Mouse (Mus musculus) heart, adult 2 months (tissue): ENCODE measurements around the gene Cfap77.

Experiments used
- CTCF ChIP-seq: fragments of 200-600 bp; IDR thresholded peaks from 2 replicates; pipeline ENCODE4 v1.8.1; 2022; ENCODE audit warnings: antibody characterized with exemption, mild to moderate bottlenecking, moderate library complexity
- POLR2A ChIP-seq: fragments of 200-500 bp; IDR thresholded peaks from 2 replicates; pipeline ENCODE4 v1.6.1; 2011; ENCODE audit warnings: mild to moderate bottlenecking, low read depth, low read length, control low read depth; ENCODE audit not compliant: insufficient read depth

DNA sequence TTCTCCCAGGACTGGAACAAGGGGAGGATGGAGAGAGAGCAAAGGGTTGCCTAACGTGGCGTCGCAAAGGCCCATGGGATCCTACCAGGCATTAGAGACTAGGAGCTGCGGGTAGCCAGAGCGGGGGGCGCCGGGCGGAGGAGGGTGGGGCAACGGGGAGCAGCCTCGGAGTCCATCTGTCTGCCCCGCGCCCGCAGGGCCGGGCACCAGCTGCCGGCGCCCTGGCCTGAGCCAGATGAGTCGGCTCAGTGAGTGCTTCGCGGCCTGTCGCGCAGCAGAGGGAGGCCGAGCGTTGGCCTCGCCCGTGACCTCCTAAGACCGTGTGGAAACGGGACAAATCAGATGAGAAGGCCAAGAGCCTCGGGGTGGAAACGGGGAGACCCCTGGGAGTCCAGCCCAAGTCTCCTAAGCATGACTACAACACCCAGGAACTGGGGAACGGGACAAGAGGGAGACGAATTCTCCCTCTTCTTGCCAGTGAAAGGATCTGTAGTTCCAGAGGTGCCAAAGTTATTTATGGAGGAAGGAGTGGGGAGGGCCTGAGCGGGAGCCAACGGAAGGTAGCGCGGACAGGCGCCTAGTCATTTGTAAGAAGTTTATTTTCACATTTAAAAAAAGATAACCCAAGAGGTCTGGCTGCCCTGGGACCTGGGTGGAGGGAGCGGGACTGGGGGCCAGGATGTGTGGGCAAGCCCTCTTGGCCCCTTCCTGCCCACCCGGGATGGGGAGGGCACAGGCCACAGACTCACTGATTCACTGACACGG is 146.3 kb downstream of the Cfap77 start:
- TF ChIP-seq CTCF (no peak), POLR2A (no peak)
